ENCODE assay signal across 24 mouse cellular contexts in the genomic region with DNA sequence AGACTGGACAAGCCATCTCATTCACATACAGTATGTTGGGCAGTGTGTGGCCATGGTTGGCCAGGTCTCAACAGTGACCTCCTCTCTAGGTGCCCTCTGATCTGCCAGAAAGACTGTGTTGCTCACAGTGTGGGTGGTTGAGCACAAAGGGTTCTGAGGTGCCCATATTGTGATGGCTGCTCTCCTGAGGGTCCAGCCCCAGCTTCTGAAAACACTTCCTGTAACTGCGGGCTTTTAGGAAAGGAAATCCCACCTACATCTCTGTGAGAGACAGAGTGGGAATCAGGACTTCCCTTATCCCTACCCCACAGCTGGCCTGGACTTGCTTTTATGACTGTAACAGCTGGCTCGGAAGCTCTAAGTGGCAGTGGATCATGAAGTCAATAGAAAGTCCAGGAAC.
"Had no signal": no experiment of that assay in that cellular context is flagged by ENCODE, and none has a peak within 500 bp of the region (broad histone marks: within the 10 kb centered on the region; RNA-seq: fewer than 3 reads in every experiment).

No protein-coding gene starts in this region.

- H3K9me3 ChIP-seq: heart, embryonic 13.5 days; heart, embryonic 15.5 days; hindbrain, embryonic 13.5 days; intestine, embryonic 15.5 days; limb, embryonic 13.5 days; limb, embryonic 15.5 days; liver, embryonic 12.5 days had no signal

- H3K36me3 ChIP-seq: heart, embryonic 13.5 days; heart, embryonic 15.5 days; hindbrain, embryonic 13.5 days; intestine, embryonic 15.5 days; limb, embryonic 13.5 days; limb, embryonic 15.5 days; liver, embryonic 12.5 days had no signal

- H3K9ac ChIP-seq: heart, embryonic 13.5 days; heart, embryonic 15.5 days; hindbrain, embryonic 13.5 days; intestine, embryonic 15.5 days; limb, embryonic 13.5 days; limb, embryonic 15.5 days; liver, embryonic 12.5 days; liver, embryonic 14.5 days had no signal

- H3K27ac ChIP-seq: heart, embryonic 13.5 days; heart, embryonic 15.5 days; hindbrain, embryonic 13.5 days; intestine, embryonic 15.5 days; layer of hippocampus, adult 2 months; left cerebral cortex, adult 2 months; limb, embryonic 13.5 days; limb, embryonic 15.5 days; liver, embryonic 12.5 days; liver, embryonic 14.5 days had no signal

- H3K27me3 ChIP-seq: heart, embryonic 13.5 days; heart, embryonic 15.5 days; hindbrain, embryonic 13.5 days; intestine, embryonic 15.5 days; limb, embryonic 13.5 days; limb, embryonic 15.5 days; liver, embryonic 12.5 days had no signal

- H3K4me2 ChIP-seq: heart, embryonic 11.5 days; heart, embryonic 13.5 days; heart, embryonic 15.5 days; hindbrain, embryonic 13.5 days; intestine, embryonic 15.5 days; limb, embryonic 13.5 days; limb, embryonic 15.5 days; liver, embryonic 12.5 days had no signal

- DNase-seq: gastrocnemius, postnatal 10 days; gastrocnemius, postnatal 36 days; heart, adult 18-20 months; heart, postnatal 14 days; heart, postnatal 36 days; kidney, adult 18-20 months; kidney, adult 8-10 months; kidney, postnatal 10 days; kidney, postnatal 25 days; kidney, postnatal 4 days had no signal

- H3K4me3 ChIP-seq: heart, embryonic 13.5 days; heart, embryonic 15.5 days; hindbrain, embryonic 13.5 days; intestine, embryonic 15.5 days; layer of hippocampus, adult 2 months; left cerebral cortex, adult 2 months; limb, embryonic 13.5 days; limb, embryonic 15.5 days; liver, embryonic 12.5 days had no signal

- ATAC-seq: hindbrain, embryonic 16.5 days; inflammation-experienced regulatory T-cells, adult 6 months; intestine, embryonic 15.5 days; intestine, postnatal 0 days; liver, embryonic 12.5 days had no signal
